Mouse (Mus musculus): ENCODE measurements around the gene Clic6. TPM values are rescaled to one million over a fixed set of nuclear protein-coding genes. Genes with fewer than 3 reads are reported as not detected.
"Not testable (repeated sequence)": the region's sequence is repeated elsewhere in the genome, so short reads cannot be mapped to it uniquely, and the experiment has no call there.

Clic6 gene
- total and polyA plus RNA-seq, 3 experiments, result 0.24 to 1.2 TPM; not detected in 1

DNA sequence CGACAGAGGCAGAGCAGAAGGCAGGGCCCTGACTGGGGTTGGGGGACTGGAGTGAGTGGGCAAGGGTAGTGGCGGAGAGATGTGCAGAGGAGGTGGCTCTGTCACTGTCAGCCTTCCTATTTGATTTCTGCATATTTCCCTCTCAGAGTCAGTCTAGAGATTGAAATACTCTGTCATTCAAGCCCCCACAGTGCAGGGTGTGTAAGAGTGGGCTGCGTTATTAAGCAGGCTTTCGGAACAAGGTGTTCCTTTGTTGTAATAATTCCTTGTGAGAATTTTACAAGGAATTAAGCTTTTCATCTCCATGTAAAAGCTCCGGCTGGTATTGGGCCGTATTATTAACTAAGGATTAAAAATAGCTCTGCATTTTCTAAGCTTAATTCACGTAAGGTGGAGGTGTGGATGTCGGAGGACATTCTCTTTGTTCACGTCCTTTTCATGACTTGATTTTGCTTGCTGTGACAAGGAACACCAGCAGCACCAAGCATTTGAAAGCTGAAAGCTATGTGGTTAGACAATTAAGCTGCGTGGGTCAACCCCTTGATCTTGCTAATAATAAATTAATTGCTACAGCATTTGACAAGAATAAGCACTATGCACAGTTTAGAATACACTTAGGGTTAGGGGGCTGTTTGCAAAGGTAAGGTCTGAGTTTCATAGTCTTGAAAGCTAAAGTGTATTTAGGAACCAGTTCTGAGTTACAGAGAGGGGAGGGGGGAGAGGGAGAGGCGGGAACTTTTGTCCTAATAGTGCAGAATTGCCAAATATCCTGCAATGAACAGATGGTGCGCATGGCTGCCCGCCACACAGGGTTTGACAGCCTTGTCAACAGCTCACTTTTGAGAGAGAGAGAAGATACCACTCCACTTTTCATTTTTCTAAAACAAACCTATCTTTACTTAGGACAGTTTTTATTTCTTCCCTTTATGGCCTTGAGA is 25.6 kb downstream of the Clic6 start:
- Histone ChIP-seq H3K4me1 (ENCODE audit: control insufficient read depth in 1 of 2, insufficient read depth in 2 of 2) (0 out of 4 replicates have a peak, but pooled peaks cover 0 to 2% of the 10 kb centered on the region in 2 experiments), H3K36me3 (replicated peaks in 1 of 2; ENCODE audit: control insufficient read depth in 1 of 2, insufficient read depth in 1 of 2, low read length in 1 of 2) (no peaks in the 10 kb centered on the region), H3K9ac (ENCODE audit: insufficient read depth, low read depth) (no peak overlapping the region), H3K27me3 (replicated peaks) (peaks cover 13% of the 10 kb centered on the region), H3K27ac (ENCODE audit: insufficient read depth, low read depth) (no peak overlapping the region), H3K79me2 (replicated peaks; ENCODE audit: control insufficient read depth, extremely low read depth, insufficient read depth, poor library complexity, severe bottlenecking) (no peaks in the 10 kb centered on the region), H3K9me3 (replicated peaks; ENCODE audit: low read length) (no peaks in the 10 kb centered on the region), H3K4me2 (ENCODE audit: insufficient read depth, low read depth, poor library complexity, severe bottlenecking) (no peak overlapping the region), H3K4me3 (replicated peaks in 1 of 3; ENCODE audit: low read depth in 2 of 3, low read length in 2 of 3, poor library complexity in 1 of 3) (no peak overlapping the region)
- DNase-seq (ENCODE audit: extremely low read depth), result no peak
- no peak for TF ChIP-seq ZKSCAN1 (IDR thresholded peaks at IDR 0.05; ENCODE audit: borderline replicate concordance, low read depth, low read length)
- TF ChIP-seq HCFC1 (IDR thresholded peaks at IDR 0.05; ENCODE audit: low read depth, low read length), result no peak
- TF ChIP-seq RAD21 (IDR thresholded peaks at IDR 0.05; ENCODE audit: low read depth, low read length), result no peak
- no peak for TF ChIP-seq ZMIZ1 (IDR thresholded peaks at IDR 0.05; ENCODE audit: low read depth, low read length)
- no peak for TF ChIP-seq EP300 (IDR thresholded peaks at IDR 0.05; ENCODE audit: low read length)
- TF ChIP-seq MEF2A (IDR thresholded peaks at IDR 0.05; ENCODE audit: borderline replicate concordance, low read depth, low read length), result no peak
- no peak for TF ChIP-seq JUN (IDR thresholded peaks at IDR 0.05; ENCODE audit: insufficient read depth, low read depth, low read length)
- dilution Hi-C loops (cut with MboI; ENCODE audit: extremely low pct_ligation_motif_present, extremely low pct_unique_long_range_greater_than_20kb, low sequenced_read_pairs), result no loop called here
- in situ Hi-C loops (cut with MboI; ENCODE audit: low pct_ligation_motif_present, low pct_unique_long_range_greater_than_20kb, low sequenced_read_pairs), result no loop called here

- peaks cover 13% of the 10 kb centered on the region for H3K27me3 ChIP-seq (replicated peaks)
- H3K9me3 ChIP-seq (replicated peaks; ENCODE audit: low read length), result no peaks in the 10 kb centered on the region
- no peak overlapping the region for H3K27ac ChIP-seq (ENCODE audit: insufficient read depth, low read depth)
- peak; percentile 67 for DNase-seq (ENCODE audit: extremely low read depth)
- in situ Hi-C loops (cut with MboI; ENCODE audit: low pct_ligation_motif_present, low pct_unique_long_range_greater_than_20kb, low sequenced_read_pairs) (no loop called here), dilution Hi-C loops (cut with MboI; ENCODE audit: extremely low pct_ligation_motif_present, extremely low pct_unique_long_range_greater_than_20kb, low sequenced_read_pairs) (no loop called here)
- H3K79me2 ChIP-seq (replicated peaks; ENCODE audit: control insufficient read depth, extremely low read depth, insufficient read depth, poor library complexity, severe bottlenecking), result no peaks in the 10 kb centered on the region
- no peak for TF ChIP-seq PAX5 (IDR thresholded peaks at IDR 0.05; ENCODE audit: low read length)
- peak; percentile 68 to 88 for TF ChIP-seq CTCF (conservative IDR thresholded peaks at IDR 0.05 in 1 of 2, IDR thresholded peaks at IDR 0.05 in 1 of 2; ENCODE audit: low read depth in 2 of 2, low read length in 2 of 2)
- TF ChIP-seq RAD21 (IDR thresholded peaks at IDR 0.05; ENCODE audit: low read depth, low read length), result peak; percentile 67
- TF ChIP-seq NELFE (IDR thresholded peaks at IDR 0.05; ENCODE audit: low read depth, low read length), result no peak
- TF ChIP-seq ZNF384 (IDR thresholded peaks at IDR 0.05; ENCODE audit: low read depth, low read length), result no peak
- no peak for TF ChIP-seq BHLHE40 (IDR thresholded peaks at IDR 0.05; ENCODE audit: low read depth, low read length)
- TF ChIP-seq MXI1 (IDR thresholded peaks at IDR 0.05; ENCODE audit: low read depth, low read length), result no peak
- no peak for TF ChIP-seq SIN3A (IDR thresholded peaks at IDR 0.05; ENCODE audit: low read length)
- TF ChIP-seq USF2 (conservative IDR thresholded peaks at IDR 0.05; ENCODE audit: low read depth, low read length), result no peak
- TF ChIP-seq TBP (conservative IDR thresholded peaks at IDR 0.05; ENCODE audit: low read depth, low read length), result no peak
- no peak for TF ChIP-seq E2F4 (IDR thresholded peaks at IDR 0.05; ENCODE audit: insufficient replicate concordance, low read depth, low read length)
- TF ChIP-seq UBTF (IDR thresholded peaks at IDR 0.05; ENCODE audit: low read depth, low read length), result no peak
- TF ChIP-seq USF1 (IDR thresholded peaks at IDR 0.05; ENCODE audit: low read depth, low read length), result no peak
- no peak for TF ChIP-seq EP300 (IDR thresholded peaks at IDR 0.05; ENCODE audit: low read length)
- TF ChIP-seq MAFK (IDR thresholded peaks at IDR 0.05; ENCODE audit: insufficient replicate concordance, low read length), result no peak
- TF ChIP-seq HCFC1 (IDR thresholded peaks at IDR 0.05; ENCODE audit: low read depth, low read length), result no peak
- peak; percentile 66; the same call in 1 of the 2 replicates for TF ChIP-seq MAZ (IDR thresholded peaks at IDR 0.05; ENCODE audit: low read depth, low read length)
- TF ChIP-seq MAX (IDR thresholded peaks at IDR 0.05; ENCODE audit: low read length), result no peak
- TF ChIP-seq SMC3 (IDR thresholded peaks at IDR 0.05; ENCODE audit: low read depth, low read length), result peak; percentile 60
- no peaks in the 10 kb centered on the region for H3K36me3 ChIP-seq (replicated peaks in 1 of 2; ENCODE audit: control insufficient read depth in 1 of 2, insufficient read depth in 1 of 2, low read length in 1 of 2)
- no peak overlapping the region for H3K9ac ChIP-seq (ENCODE audit: insufficient read depth, low read depth)
- H3K4me1 ChIP-seq (ENCODE audit: control insufficient read depth in 1 of 2, insufficient read depth in 2 of 2), result 0 out of 4 replicates have a peak, but pooled peaks cover 0 to 2% of the 10 kb centered on the region in 2 experiments
- no peak overlapping the region for H3K4me3 ChIP-seq (replicated peaks in 1 of 3; ENCODE audit: low read depth in 2 of 3, low read length in 2 of 3, poor library complexity in 1 of 3)
- no peak overlapping the region for H3K4me2 ChIP-seq (ENCODE audit: insufficient read depth, low read depth, poor library complexity, severe bottlenecking)
Measured at GRCm38 (mm10) chr16:92511773-92512391, 26.3 kb downstream of the Clic6 start.

GRCm38 (mm10) chr16:92514896-92515295 is 29.4 kb downstream of the Clic6 start:
- H3K79me2 ChIP-seq (replicated peaks; ENCODE audit: control insufficient read depth, extremely low read depth, insufficient read depth, poor library complexity, severe bottlenecking); H3K27ac ChIP-seq (ENCODE audit: insufficient read depth, low read depth); dilution Hi-C loops (cut with MboI; ENCODE audit: extremely low pct_ligation_motif_present, extremely low pct_unique_long_range_greater_than_20kb, low sequenced_read_pairs); H3K36me3 ChIP-seq (replicated peaks in 1 of 2; ENCODE audit: control insufficient read depth in 1 of 2, insufficient read depth in 1 of 2, low read length in 1 of 2); H3K9me3 ChIP-seq (replicated peaks; ENCODE audit: low read length); H3K4me3 ChIP-seq (replicated peaks in 1 of 3; ENCODE audit: low read depth in 2 of 3, low read length in 2 of 3, poor library complexity in 1 of 3); in situ Hi-C loops (cut with MboI; ENCODE audit: low pct_ligation_motif_present, low pct_unique_long_range_greater_than_20kb, low sequenced_read_pairs); DNase-seq (ENCODE audit: extremely low read depth); H3K4me2 ChIP-seq (ENCODE audit: insufficient read depth, low read depth, poor library complexity, severe bottlenecking); H3K4me1 ChIP-seq (ENCODE audit: control insufficient read depth in 1 of 2, insufficient read depth in 2 of 2); H3K9ac ChIP-seq (ENCODE audit: insufficient read depth, low read depth): not testable (repeated sequence)
- peaks cover 13% of the 10 kb centered on the region for H3K27me3 ChIP-seq (replicated peaks)
